Mouse (Mus musculus) midbrain, embryonic 14.5 days (tissue): ENCODE measurements around the gene Supt6. TPM values are rescaled to one million over a fixed set of nuclear protein-coding genes. Genes with fewer than 3 reads are reported as not detected.

Experiments
- ATAC-seq: fragments of 200-750 bp; cut with Nextera tagmentation; 2 replicates; pipeline ENCODE4 v1.8.0; 2017; ENCODE audit warnings: moderate number of reproducible peaks, moderate library complexity; ENCODE audit not compliant: low FRiP score, low TSS enrichment
- DNase-seq: peaks from one replicate; pipeline ENCODE4 v3.0.0-alpha.2; 2015
- H3K27ac ChIP-seq: fragments of 300-500 bp; sonication (generic); replicated peaks from 2 replicates; pipeline ENCODE4 v1.5.1; 2014; ENCODE audit warnings: mild to moderate bottlenecking, low read depth, low read length, moderate library complexity
- H3K27me3 ChIP-seq: fragments of 300-500 bp; sonication (generic); 2 replicates; pipeline ENCODE4 v1.6.1; 2014; ENCODE audit warnings: low read length, control low read depth, mixed read lengths; ENCODE audit not compliant: control insufficient read depth, insufficient read depth
- H3K36me3 ChIP-seq: fragments of 300-500 bp; sonication (generic); 2 replicates; pipeline ENCODE4 v1.6.1; 2014; ENCODE audit warnings: low read length, control low read depth; ENCODE audit not compliant: control insufficient read depth, insufficient read depth
- H3K4me1 ChIP-seq: fragments of 300-500 bp; sonication (generic); 2 replicates; pipeline ENCODE4 v1.6.1; 2014; ENCODE audit warnings: mild to moderate bottlenecking, antibody characterized with exemption, low read length, control low read depth; ENCODE audit not compliant: control insufficient read depth, insufficient read depth
- H3K4me2 ChIP-seq: fragments of 300-500 bp; sonication (generic); 2 replicates; pipeline ENCODE4 v1.6.1; 2014; ENCODE audit warnings: mild to moderate bottlenecking, low read length, moderate library complexity
- H3K4me3 ChIP-seq: fragments of 300-500 bp; sonication (generic); replicated peaks from 2 replicates; pipeline ENCODE4 v1.5.1; 2014; ENCODE audit warnings: low read depth, low read length
- H3K9ac ChIP-seq: fragments of 300-500 bp; sonication (generic); replicated peaks from 2 replicates; pipeline ENCODE4 v1.6.1; 2014; ENCODE audit warnings: mild to moderate bottlenecking, low read length, moderate library complexity
- H3K9me3 ChIP-seq: fragments of 300-500 bp; sonication (generic); 2 replicates; pipeline ENCODE4 v1.6.1; 2016; ENCODE audit warnings: low read length, control low read depth, mixed read lengths; ENCODE audit not compliant: control insufficient read depth
- WGBS: fragments of 180-500 bp; shearing (Covaris S2); extraction: QIAGEN DNeasy Blood & Tissue Kit; methylation state at CpG from one replicate; pipeline ENCODE4 v1.1.7; 2014; 5-methylcytosine and 5-hydroxymethylcytosine counted together
- polyA plus RNA-seq: library from polyadenylated mRNA; unstranded; fragments of >200 nt; fragmentation: Nextera tagmentation; extraction: Ambion mirVana; gene quantifications from 2 replicates; pipeline ENCODE4 v1.2.1, GENCODE M21; 2014

The Supt6 gene
- polyA plus RNA-seq, 1 experiment from 2014 or later, result 29.5 TPM

DNA sequence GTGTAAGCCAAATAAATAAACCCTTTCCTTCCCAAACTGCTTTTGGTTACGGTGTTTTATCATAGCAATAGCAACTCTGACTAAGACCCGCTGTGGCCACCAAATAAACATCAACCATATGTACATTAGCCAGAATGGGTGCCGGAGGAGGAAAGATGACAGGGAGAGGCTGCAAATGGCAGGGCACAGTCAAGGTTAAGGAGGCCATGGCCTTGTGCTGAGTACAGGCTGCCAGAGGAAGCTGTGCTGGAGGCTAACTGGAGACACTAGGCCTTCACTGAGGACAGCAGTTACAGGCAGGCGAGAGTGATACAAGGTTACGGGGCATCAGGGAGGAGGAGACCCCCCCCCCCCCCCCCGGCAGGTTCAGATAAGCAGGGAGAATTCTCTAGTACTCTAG is 35.9 kb downstream of the Supt6 start:
- ATAC-seq, result no peak
- DNase-seq, result no peak
- Histone ChIP-seq H3K27me3 (no peaks in the 10 kb centered on the region), H3K4me3 (no peak overlapping the region), H3K9ac (no peak overlapping the region), H3K4me1 (no peaks in the 10 kb centered on the region), H3K9me3 (no peaks in the 10 kb centered on the region), H3K27ac (no peak overlapping the region), H3K4me2 (no peak overlapping the region), H3K36me3 (peaks cover 100% of the 10 kb centered on the region)
- WGBS, result 98% methylated on average over 6 of the region's 6 CpGs

DNA sequence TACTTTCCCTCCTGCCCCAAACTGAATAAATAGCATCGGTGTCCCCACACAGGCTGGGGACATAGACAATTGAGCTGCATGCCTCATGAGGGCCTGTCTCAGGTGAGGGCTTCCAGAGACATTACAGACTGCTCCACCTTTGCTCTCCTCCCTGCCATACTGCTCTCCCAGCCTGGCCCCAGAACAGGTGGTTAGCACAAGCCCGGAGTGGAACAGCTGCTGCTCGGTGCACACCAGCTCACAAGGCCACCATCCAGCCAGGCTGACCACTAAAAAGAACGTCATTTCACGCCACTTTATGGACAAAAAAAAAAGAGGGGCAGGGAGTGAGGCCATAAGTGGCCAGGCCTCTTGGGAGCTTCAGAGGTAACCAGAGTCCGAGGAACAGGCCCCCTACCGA is 38.6 kb downstream of the Supt6 start:
- Histone ChIP-seq H3K27me3 (no peaks in the 10 kb centered on the region), H3K27ac (no peak overlapping the region), H3K4me1 (no peaks in the 10 kb centered on the region), H3K4me3 (no peak overlapping the region), H3K9me3 (no peaks in the 10 kb centered on the region), H3K9ac (no peak overlapping the region), H3K4me2 (no peak overlapping the region), H3K36me3 (peaks cover 84% of the 10 kb centered on the region)
- DNase-seq (no peak), ATAC-seq (no peak)
- WGBS, result 83% methylated on average over 7 of the region's 7 CpGs

DNA sequence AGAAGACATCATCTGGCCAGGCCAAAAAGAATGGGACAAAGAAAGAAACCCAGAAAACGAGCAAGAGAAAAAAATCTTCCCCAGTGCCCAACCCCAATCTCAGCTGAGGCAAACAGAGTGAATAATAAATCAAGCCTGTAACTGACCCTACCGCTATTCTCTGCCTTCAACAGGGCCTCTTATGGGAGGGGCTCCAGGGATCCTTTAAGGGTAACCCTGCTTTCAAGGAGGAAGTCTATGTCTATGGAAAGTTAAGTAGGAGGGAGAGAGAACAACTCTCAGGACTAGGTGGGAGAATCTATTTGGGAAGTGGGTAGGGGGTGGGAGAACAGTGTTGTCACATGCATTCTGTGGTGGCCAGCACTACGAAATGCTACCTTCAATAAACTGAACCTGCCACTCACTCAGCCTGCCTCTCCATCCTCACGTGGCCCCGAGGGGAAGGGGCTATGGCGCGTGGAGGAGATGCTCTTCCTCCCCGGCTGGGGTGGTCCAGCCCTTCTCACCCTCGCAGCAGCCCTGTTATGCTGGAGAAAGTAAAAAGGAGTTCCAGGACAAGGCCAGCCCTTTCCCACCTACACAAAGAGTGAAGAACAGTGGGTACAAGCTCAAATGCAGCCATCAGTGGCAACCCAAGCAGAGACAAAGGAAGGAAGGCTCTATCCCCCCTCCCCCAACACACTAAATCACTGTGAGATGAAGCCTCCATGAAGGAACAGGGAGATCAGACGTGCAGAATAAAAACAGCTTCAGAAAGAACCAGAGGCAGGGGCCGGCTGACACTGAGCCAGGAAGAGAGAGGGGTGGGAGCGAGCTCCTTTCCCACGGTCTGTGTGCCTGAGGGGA is 40.2 kb downstream of the Supt6 start:
- Histone ChIP-seq H3K36me3 (peaks cover 68% of the 10 kb centered on the region), H3K27me3 (no peaks in the 10 kb centered on the region), H3K4me1 (no peaks in the 10 kb centered on the region), H3K27ac (0 out of 2 replicates have a peak overlapping the region, but pooled peaks have one; percentile 26), H3K9me3 (no peaks in the 10 kb centered on the region), H3K4me3 (no peak overlapping the region), H3K9ac (no peak overlapping the region), H3K4me2 (no peak overlapping the region)
- DNase-seq (no peak), ATAC-seq (no peak)
- 71% methylated on average over 13 of the region's 13 CpGs for WGBS

DNA sequence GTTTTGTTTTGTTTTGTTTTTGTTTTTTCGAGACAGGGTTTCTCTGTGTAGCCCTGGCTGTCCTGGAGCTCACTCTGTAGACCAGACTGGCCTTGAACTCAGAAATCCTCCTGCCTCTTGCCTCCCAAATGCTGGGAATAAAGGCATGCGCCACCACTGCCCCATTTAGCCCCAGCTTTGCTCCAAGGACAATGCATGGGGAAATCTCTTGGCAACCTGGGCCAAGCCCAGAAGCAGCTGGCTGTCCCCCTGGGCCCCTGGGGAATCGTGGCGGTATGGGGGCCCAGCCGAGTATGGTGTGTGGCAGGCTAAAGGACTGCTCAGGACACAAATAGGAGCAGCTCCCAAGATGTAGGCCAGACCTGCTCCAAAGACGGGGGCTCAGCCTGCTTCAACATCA is 41.5 kb downstream of the Supt6 start:
- ATAC-seq, result no peak
- H3K4me1 ChIP-seq, result no peaks in the 10 kb centered on the region
- H3K36me3 ChIP-seq, result peaks cover 55% of the 10 kb centered on the region
- WGBS, result 78% methylated on average over 6 of the region's 6 CpGs
- no peak overlapping the region for H3K4me3 ChIP-seq
- no peak overlapping the region for H3K9ac ChIP-seq
- no peak for DNase-seq
- H3K27me3 ChIP-seq, result no peaks in the 10 kb centered on the region
- no peak overlapping the region for H3K4me2 ChIP-seq
- no peak overlapping the region for H3K27ac ChIP-seq
- H3K9me3 ChIP-seq, result no peaks in the 10 kb centered on the region

DNA sequence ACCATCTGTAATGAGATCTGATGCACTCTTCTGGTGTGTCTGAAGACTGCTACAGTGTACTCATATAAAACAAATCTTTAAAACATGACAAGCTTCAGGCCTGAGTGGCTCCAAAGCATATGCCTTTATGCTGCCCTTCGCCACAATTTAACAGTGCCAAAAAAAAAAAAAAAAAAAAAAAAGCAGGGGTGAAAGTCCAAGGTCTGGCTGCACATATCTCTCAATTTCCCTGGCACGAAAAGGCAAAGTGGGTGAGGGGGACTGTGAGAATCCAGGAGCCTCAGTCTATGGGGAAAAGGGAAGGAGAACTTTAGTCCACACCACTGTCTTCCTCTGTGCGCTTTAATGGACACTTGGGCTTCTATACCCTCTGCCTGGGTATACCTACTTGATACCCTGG is 43.4 kb downstream of the Supt6 start:
- Histone ChIP-seq H3K27ac (no peak overlapping the region), H3K9me3 (no peaks in the 10 kb centered on the region), H3K36me3 (peaks cover 36% of the 10 kb centered on the region), H3K4me1 (no peaks in the 10 kb centered on the region), H3K27me3 (no peaks in the 10 kb centered on the region), H3K9ac (no peak overlapping the region), H3K4me2 (no peak overlapping the region), H3K4me3 (no peak overlapping the region)
- DNase-seq (no peak), ATAC-seq (no peak)
- 95% methylated on average over 3 of the region's 3 CpGs for WGBS

DNA sequence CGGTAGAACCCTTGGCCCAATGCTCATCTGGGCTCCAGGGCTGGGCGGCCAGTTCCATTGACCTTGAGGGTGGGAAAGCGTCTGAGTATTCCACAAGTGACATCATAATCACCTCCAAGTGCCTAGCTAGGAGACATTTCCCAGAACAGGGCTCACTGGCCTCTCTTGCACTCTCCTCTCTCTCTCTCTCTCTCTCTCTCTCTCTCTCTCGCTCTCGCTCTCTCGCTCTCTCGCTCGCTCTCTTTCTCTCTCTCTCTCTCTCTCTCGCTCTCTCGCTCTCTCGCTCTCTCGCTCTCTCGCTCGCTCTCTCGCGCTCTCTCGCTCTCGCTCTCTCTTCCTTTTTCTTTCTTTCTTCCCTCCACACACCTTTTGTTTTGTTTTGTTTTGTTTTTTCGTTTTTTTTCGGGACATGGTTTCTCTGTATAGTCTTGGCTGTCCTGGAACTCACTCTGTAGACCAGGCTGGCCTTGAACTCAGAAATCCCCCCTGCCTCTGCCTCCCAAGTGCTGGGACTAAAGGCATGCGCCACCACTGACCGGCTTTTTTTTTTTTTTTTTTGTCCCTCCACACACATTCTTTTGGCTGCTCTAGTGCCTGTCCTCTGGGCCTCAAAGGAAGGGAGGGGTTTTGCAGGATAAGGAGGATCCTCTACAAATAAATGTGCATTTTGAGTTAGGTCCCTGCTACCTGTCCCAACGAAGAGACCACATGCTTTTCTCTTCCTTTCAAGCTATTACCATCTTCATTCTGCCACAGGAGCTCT is 50.5 kb downstream of the Supt6 start:
- WGBS, result 55% methylated on average over 23 of the region's 23 CpGs
- ATAC-seq (no peak), DNase-seq (no peak)
- H3K4me2 ChIP-seq, result peak overlapping the region; percentile 49
- no peak overlapping the region for H3K9ac ChIP-seq
- H3K9me3 ChIP-seq, result no peaks in the 10 kb centered on the region
- H3K4me3 ChIP-seq, result no peak overlapping the region
- H3K27ac ChIP-seq, result no peak overlapping the region
- H3K27me3 ChIP-seq, result no peaks in the 10 kb centered on the region
- H3K4me1 ChIP-seq, result 0 out of 2 replicates have a peak, but pooled peaks cover 6% of the 10 kb centered on the region
- peaks cover 19% of the 10 kb centered on the region for H3K36me3 ChIP-seq

DNA sequence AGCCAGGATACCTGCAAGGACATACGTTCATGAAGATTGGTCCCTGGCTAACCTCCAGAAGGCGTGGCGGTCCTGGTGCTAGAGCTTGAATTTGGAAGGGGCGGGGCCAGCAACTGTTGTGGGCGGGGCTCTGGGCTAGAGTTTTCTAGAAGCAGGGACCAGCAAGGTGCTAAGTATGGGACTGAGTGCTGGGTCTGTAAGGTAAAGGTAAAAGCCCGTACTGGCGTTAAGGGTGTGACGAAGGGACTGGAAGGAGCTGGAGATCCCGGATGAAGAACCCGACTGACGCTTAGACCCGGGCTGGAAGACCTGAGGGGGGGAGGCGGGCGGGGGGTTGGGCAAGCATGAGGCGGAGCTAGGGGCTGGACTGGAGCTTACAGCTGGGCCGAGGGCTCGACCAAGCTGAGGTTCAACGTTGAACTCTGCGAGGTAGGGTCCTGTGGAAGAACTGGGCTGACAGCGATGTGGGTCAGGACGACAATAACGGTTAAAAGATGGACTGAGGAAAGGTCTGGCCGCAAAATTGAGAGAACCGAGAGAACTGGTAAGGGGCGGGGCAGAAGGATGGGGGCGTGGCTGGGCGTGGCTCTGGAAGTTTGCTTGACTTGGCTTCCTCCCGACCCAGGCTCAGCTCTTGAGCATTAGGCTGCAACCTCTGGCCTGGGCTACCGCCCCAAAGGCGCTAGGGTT is 51.2 kb downstream of the Supt6 start:
- H3K9ac ChIP-seq, result no peak overlapping the region
- no peaks in the 10 kb centered on the region for H3K9me3 ChIP-seq
- no peak overlapping the region for H3K27ac ChIP-seq
- ATAC-seq, result no peak
- no peaks in the 10 kb centered on the region for H3K27me3 ChIP-seq
- peaks cover 10% of the 10 kb centered on the region; the same call in 1 of the 2 replicates for H3K4me1 ChIP-seq
- WGBS, result 4% methylated on average over 30 of the region's 30 CpGs
- H3K4me2 ChIP-seq, result peak overlapping the region; percentile 49
- peaks cover 19% of the 10 kb centered on the region for H3K36me3 ChIP-seq
- DNase-seq, result peak; percentile 50
- H3K4me3 ChIP-seq, result peak overlapping the region; percentile 25

DNA sequence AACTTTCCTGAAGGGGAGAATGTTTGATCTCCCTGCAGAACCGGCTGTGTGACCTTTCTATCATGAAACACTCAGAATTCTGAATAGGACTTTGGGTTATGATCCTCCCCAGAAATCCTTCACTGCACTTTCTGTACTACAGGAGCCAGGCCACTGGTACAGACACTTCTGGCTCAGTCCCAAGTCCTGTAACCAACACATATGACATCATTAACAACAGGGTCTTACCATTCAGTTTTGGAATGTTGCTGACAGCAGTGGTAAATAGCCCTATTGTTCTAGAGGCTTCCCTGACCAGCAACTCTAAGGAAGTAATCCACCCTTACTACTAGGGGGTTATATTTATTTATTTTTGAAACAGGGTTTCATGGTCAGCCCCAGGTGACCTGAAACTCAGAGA is 52.7 kb downstream of the Supt6 start, which contains the start of gene Proca1:
TSS of gene Proca1 (plus strand) at position 280 of the 400 bp plus-strand sequence.
- ATAC-seq (no peak), DNase-seq (no peak)
- H3K36me3 ChIP-seq, result peaks cover 19% of the 10 kb centered on the region
- peaks cover 13% of the 10 kb centered on the region; the same call in 1 of the 2 replicates for H3K4me1 ChIP-seq
- H3K4me3 ChIP-seq, result no peak within 1 kb of the TSS
- no peaks in the 10 kb centered on the region for H3K9me3 ChIP-seq
- no peak within 1 kb of the TSS for H3K9ac ChIP-seq
- H3K4me2 ChIP-seq, result peak within 1 kb of the TSS; percentile 49
- no peak within 1 kb of the TSS for H3K27ac ChIP-seq
- WGBS, result 82% methylated on average over 1 of the region's 1 CpGs
- H3K27me3 ChIP-seq, result no peaks in the 10 kb centered on the region
